Mouse (Mus musculus) cortical plate, adult 2 months (tissue): Measurements from ENCODE around the gene Ccdc125. TPM values are rescaled to one million over a fixed set of nuclear protein-coding genes. Genes with fewer than 3 reads are reported as not detected.
"Not testable (repeated sequence)": the region's sequence is repeated elsewhere in the genome, so short reads cannot be mapped to it uniquely, and the experiment has no call there.

Experiments
- H3K27ac ChIP-seq: fragments of 200-500 bp; 2 replicates; pipeline ENCODE4 v1.5.1; 2012; ENCODE audit warnings: low read length, control low read depth, inconsistent platforms; ENCODE audit not compliant: insufficient read depth
- H3K4me1 ChIP-seq: fragments of 200-500 bp; 2 replicates; pipeline ENCODE4 v1.6.1; 2011; ENCODE audit warnings: low read length; ENCODE audit not compliant: control insufficient read depth, insufficient read depth
- H3K4me3 ChIP-seq: fragments of 200-500 bp; 2 replicates; pipeline ENCODE4 v1.5.1; 2011; ENCODE audit warnings: mild to moderate bottlenecking, low read length, control low read depth; ENCODE audit not compliant: insufficient read depth
- CTCF ChIP-seq: fragments of 200-500 bp; IDR thresholded peaks from 2 replicates; pipeline ENCODE4 v1.5.1; 2011; ENCODE audit warnings: mild to moderate bottlenecking, control low read depth, low read length; ENCODE audit not compliant: insufficient read depth; ENCODE audit errors: extremely low read depth
- POLR2A ChIP-seq: fragments of 200-500 bp; IDR thresholded peaks from 2 replicates; pipeline ENCODE4 v1.6.1; 2011; ENCODE audit warnings: mild to moderate bottlenecking, low read length, control low read depth; ENCODE audit not compliant: insufficient read depth; ENCODE audit errors: extremely low read depth
- polyA plus RNA-seq: library from polyadenylated mRNA; depleted of rRNA; stranded (reverse); fragments of >200 nt; gene quantifications from 2 replicates; pipeline ENCODE4 v1.2.3, GENCODE M21; 2012

The Ccdc125 gene
- polyA plus RNA-seq, 1 experiment = 0.58 TPM

DNA sequence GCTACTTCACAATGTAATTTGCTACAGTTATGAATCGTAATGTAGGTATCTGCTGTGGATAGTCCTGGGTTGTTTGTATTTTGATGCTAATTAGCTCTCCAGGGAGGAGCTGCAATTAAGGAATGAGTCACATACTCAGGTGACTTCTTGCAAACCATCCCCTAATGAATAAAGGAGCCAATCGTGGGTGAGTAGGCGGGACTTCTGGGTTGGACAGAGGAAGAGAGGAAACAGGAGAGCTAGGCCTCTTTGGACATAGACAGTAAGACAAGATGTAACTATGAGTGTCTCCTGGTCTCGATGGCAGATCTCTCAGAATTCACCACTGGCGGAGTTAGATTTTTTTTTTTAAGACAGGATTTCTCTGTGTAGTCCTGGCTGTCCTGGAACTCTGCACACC is 52.1 kb downstream of the Ccdc125 start:
- H3K4me3 ChIP-seq = no peak overlapping the region
- H3K4me1 ChIP-seq = peaks cover 2% of the 10 kb centered on the region; the same call in 1 of the 2 replicates
- no peak overlapping the region for H3K27ac ChIP-seq
- no peak for TF ChIP-seq CTCF
- no peak for TF ChIP-seq POLR2A

DNA sequence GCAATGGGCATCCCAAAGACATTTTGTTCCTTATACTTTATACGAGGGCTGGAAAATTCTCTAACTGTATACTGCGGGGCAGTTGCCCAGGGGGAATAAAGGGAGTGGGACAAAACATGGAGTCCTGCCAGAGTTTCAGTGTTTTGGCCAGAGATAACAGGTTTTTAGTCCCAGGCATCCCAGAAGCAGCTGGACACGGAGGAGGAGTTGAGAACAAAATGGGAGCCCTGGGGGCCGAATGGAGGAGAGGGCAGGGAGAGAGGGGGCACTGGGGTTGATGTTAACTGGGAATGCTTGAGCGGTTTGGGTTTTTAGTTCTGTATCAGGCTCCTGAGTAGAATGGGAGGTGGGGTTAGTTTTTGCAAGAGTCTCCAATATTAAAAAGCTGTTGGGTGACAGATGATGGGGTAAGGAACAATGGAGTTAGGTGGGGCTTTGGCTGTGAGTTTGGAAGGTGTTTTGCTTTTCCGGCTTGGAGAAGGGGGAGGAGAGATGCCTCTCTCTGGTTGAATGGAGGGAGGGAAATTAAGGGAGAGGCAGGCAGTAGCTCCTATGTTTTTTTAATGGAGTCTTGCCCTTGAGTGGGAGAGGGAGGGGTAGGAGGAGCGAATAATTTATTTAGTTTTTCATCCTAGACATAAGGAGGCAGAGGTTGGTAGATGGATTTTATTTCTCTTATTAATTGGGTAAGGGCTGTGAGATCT is 54.7 kb downstream of the Ccdc125 start:
- no peak for TF ChIP-seq POLR2A
- TF ChIP-seq CTCF = no peak
- Histone ChIP-seq H3K27ac (no peak overlapping the region), H3K4me3 (no peak overlapping the region), H3K4me1 (peaks cover 2% of the 10 kb centered on the region; the same call in 1 of the 2 replicates)

DNA sequence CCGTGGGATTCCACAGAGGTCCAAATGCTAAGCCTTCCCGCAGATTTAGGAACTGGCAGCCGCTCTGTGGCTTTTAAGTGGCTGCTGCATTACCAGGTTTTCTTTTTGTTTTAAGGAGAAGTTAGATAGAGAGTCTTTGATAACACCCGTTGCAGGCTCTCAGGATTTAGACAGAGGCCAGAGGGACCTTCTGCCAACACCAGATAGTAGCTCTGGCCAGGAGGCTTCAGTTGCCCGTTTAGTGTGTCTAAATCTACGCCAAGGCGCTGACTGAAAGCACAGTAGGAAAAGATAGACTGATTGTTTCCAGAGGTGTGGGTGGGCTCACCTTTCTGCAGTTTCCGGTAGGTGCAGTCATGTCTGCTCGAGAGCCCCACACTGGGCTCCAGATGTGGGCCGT is 55.7 kb downstream of the Ccdc125 start:
- TF ChIP-seq POLR2A = no peak
- TF ChIP-seq CTCF = no peak

DNA sequence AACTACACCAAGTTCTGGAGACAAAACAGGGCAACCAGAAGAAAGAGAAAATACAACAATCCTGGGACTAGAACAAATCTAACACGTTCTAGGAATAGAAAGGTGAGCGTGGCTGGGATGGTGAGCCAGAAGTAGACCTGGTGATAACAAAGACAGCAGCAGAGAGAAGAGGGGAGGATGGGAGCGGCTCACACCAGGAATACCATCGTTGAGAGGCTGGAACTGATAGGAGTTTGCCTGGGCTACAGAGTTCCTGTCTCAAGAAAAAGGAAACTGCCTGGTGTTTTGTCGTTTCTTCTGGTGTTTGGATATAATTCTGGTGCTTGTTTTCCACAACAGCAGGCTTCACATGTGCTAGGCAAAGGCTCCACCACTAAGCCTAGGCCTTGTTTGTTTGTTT is 58.6 kb downstream of the Ccdc125 start:
- Histone ChIP-seq H3K4me3 (no peak overlapping the region), H3K4me1 (peaks cover 4% of the 10 kb centered on the region; the same call in 1 of the 2 replicates), H3K27ac (no peak overlapping the region)
- TF ChIP-seq CTCF = no peak
- TF ChIP-seq POLR2A = no peak

More for the DNA sequence above, 55.7 kb downstream of the Ccdc125 start:
- H3K4me1 ChIP-seq = peaks cover 4% of the 10 kb centered on the region; the same call in 1 of the 2 replicates
- H3K27ac ChIP-seq = no peak overlapping the region
- H3K4me3 ChIP-seq = no peak overlapping the region

DNA sequence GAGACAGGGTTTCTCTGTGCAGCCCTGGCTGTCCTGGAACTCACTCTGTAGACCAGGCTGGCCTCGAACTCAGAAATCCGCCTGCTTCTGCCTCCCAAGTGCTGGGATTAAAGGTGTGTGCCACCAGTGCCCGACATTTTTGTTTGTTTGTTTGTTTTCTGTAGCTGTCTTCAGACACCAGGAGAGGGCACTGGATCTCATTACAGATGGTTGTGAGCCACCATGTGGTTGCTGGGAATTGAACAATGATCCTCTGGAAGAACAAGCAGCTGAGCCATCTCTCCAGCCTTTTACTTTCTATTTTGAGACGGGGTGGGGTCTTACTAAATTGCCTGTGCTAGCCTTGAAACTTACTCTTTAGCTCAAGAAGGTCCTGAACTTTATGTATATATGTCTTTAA is 59.0 kb downstream of the Ccdc125 start:
- not testable (repeated sequence) for H3K4me3 ChIP-seq, H3K4me1 ChIP-seq, H3K27ac ChIP-seq

DNA sequence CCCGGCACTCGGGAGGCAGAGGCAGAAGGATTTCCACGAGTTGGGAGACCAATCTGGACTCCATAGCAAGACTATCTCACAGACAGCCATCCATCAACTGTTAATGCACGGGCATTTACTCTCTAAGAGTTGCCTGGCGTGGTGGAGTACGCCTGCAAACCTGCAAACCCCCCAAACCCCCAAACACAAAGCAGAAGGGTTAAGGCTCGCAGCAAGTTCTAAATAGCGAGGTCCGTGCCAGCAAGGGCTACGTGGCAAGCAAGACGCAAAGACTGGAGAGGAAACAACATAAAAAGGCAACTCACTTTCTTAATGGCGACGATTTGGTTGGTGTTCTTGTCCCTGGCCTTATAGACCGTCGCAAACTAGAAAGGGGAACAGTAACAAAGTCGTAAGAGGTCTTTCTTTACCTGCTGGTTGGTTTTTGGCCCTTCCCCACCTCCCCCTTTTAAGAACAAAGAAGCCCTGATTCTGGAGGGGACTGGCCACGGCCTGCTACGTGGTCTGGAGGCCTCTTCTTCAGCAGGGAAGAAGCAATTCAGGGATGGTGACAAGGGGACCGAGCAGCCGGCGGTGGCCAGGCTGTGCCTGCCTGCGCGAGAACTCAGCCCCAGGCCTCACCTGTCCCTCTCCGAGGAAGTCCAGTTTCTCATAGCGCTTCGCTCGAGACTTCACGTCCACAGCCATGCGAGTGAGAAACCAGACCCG is 60.8 kb downstream of the Ccdc125 start:
- TF ChIP-seq POLR2A (no peak), CTCF (no peak)
- H3K4me3 ChIP-seq = peak overlapping the region; percentile 89
- H3K27ac ChIP-seq = peak overlapping the region; percentile 17; the same call in 1 of the 2 replicates
- H3K4me1 ChIP-seq = peaks cover 4% of the 10 kb centered on the region; the same call in 1 of the 2 replicates

DNA sequence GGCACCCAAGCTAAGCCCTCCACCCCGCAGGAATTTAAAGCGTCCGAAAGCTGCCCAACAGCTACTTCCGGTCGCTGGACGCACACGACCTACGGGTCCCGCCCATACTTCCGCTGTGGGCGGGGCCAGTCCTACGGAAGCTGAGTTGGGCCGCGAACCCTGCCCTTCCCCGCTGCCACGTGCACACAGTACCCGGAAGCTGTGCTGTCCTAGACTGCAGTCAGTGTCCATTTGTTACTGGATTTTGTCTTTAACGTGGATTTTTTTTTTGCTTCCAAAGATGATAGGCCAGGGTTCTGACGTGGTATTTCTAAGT is 61.3 kb downstream of the Ccdc125 start, which contains the start of gene Cdk7:
Gene Cdk7, minus strand, starts transcription at position 79 of the 316 bp plus-strand sequence.
- Histone ChIP-seq H3K4me1 (peaks cover 4% of the 10 kb centered on the region; the same call in 1 of the 2 replicates), H3K27ac (peak within 1 kb of the TSS; percentile 17; the same call in 1 of the 2 replicates), H3K4me3 (peak within 1 kb of the TSS; percentile 89)
- TF ChIP-seq CTCF (no peak), POLR2A (peak; percentile 61; the same call in 1 of the 2 replicates)

DNA sequence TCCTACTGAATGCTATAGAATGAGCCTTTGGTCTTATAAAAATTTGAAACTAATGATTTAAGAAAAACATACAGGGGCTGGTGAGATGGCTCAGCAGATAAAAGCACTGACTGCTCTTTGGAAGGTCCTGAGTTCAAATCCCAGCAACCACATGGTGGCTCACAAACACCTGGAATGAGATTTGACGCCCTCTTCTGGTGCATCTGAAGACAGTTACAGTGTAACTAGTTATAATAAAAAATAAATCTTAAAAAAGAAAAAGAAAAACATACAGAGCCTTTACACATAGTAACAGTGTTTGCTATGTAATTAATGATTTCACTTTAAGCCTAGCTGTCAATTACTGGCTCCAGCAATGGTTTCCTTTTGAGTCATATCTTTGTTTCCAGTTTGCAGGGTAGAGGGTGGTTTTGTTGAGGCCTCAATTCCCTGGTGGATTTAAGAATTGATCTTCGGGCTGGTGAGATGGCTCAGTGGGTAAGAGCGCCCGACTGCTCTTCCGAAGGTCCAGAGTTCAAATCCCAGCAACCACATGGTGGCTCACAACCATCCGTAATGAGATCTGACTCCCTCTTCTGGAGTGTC is 62.0 kb downstream of the Ccdc125 start:
- H3K4me3 ChIP-seq, H3K4me1 ChIP-seq, H3K27ac ChIP-seq: not testable (repeated sequence)

DNA sequence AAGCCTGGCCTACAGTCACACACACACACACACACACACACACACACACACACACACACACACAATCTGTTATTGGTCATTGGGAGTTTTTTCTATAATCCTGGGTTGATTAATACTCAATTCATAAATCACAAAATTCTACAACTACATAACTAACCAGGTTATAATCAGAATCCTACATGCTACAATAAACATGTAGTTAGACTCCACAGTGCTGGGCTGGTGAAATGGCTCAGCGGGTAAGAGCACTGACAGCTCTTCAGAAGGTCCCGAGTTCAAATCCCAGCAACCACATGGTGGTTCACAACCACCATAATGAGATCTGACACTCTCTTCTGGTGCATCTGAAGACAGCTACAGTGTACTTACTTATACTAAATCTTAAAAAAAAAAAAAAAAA is 63.2 kb downstream of the Ccdc125 start:
- no peak for TF ChIP-seq POLR2A
- TF ChIP-seq CTCF = no peak
- no peak overlapping the region for H3K4me3 ChIP-seq
- peaks cover 2% of the 10 kb centered on the region; the same call in 1 of the 2 replicates for H3K4me1 ChIP-seq
- H3K27ac ChIP-seq = no peak overlapping the region

DNA sequence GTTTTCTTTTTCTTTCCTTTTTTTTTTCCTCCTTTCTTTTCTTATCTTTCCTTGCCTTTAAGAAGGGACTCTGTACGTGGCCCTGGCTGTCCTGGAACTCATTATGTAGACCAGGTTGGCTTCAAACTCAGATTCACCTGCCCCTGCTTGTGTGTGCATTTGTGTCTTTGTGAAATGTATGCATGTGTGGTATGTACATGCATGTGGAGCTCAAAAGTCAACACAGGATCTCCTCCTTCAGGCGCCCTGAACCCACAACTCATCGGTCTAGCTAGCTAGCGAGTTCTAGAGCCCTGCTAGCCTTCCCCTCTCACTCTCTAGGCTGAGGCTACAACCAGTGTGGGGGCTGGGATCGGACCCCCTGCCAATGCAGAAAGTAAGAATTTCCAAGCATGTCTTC is 73.3 kb downstream of the Ccdc125 start:
- TF ChIP-seq POLR2A = no peak
- peaks cover 4% of the 10 kb centered on the region for H3K4me1 ChIP-seq
- no peak overlapping the region for H3K27ac ChIP-seq
- H3K4me3 ChIP-seq = no peak overlapping the region; the same call in 1 of the 2 replicates
